Mouse (Mus musculus): ENCODE measurements around the gene Aifm2.

DNA sequence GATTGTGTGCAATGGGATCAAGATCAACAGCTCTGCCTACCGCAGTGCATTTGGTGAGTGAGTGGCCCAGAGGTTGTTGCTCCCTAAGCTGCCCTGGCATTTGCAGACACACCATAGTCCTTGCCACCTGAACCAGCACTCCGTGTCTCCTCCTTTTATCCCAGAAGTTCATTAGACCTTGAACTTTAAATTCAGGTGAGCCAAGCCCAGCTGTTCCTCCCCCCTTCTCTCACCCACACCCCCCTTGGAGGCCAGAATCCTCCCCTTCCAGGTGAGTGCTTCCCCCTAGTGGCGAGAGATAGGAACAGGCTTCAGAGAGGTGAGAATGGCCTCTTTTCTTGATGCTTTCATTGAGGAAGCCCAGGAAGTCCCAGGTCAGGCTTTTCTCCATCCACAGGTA is 19.3 kb downstream of the Aifm2 start:
- peak; percentile 97 for TF ChIP-seq CTCF (IDR thresholded peaks at IDR 0.05; ENCODE audit: low read depth, low read length)
- no peak for TF ChIP-seq POLR2A (IDR thresholded peaks at IDR 0.05; ENCODE audit: borderline replicate concordance, low read depth, low read length)
